Mouse (Mus musculus) urinary bladder, postnatal 14 days (tissue): Measurements from ENCODE around the gene Zfp984.
"Not testable (repeated sequence)": the region's sequence is repeated elsewhere in the genome, so short reads cannot be mapped to it uniquely, and the experiment has no call there.

Experiments used
- DNase-seq: peaks from one replicate; pipeline ENCODE4 v3.0.0; 2021; ENCODE audit warnings: low spot score

The Zfp984 gene

GRCm38 (mm10) chr4:147809292-147809965 lies at the start of gene Zfp984:
Gene Zfp984, minus strand, starts transcription at chr4:147809788.
- peak; percentile 55 for DNase-seq

- no peak for DNase-seq
These were observed 41.2 kb upstream of the Zfp984 start for GRCm38 (mm10) chr4:147850776-147851175.

- DNase-seq = no peak
These were observed 39.0 kb upstream of the Zfp984 start for GRCm38 (mm10) chr4:147848584-147848991.

- peak; percentile 47 for DNase-seq
These were observed 38.3 kb upstream of the Zfp984 start, which contains the start of gene Zfp933 for GRCm38 (mm10) chr4:147847614-147848583. Gene Zfp933, minus strand, starts transcription at chr4:147848366.

GRCm38 (mm10) chr4:147842871-147843270 lies 33.3 kb upstream of the Zfp984 start:
- DNase-seq = no peak

- peak; percentile 26 for DNase-seq
These were observed 29.7 kb upstream of the Zfp984 start for GRCm38 (mm10) chr4:147839282-147839681.

- no peak for DNase-seq
These were observed 14.8 kb upstream of the Zfp984 start for GRCm38 (mm10) chr4:147824389-147824788.

GRCm38 (mm10) chr4:147821414-147821813 lies 11.8 kb upstream of the Zfp984 start:
- not testable (repeated sequence) for DNase-seq

- DNase-seq = not testable (repeated sequence)
These were observed 10.1 kb upstream of the Zfp984 start for GRCm38 (mm10) chr4:147819659-147820058.

- DNase-seq = no peak
These were observed 5.1 kb upstream of the Zfp984 start for GRCm38 (mm10) chr4:147814592-147815167.

- no peak for DNase-seq
These were observed 3.7 kb upstream of the Zfp984 start for GRCm38 (mm10) chr4:147813249-147813765.

- not testable (repeated sequence) for DNase-seq
These were observed 347 bp upstream of the Zfp984 start for GRCm38 (mm10) chr4:147809966-147810304.

GRCm38 (mm10) chr4:147808483-147808882 lies 1.1 kb downstream of the Zfp984 start:
- DNase-seq = not testable (repeated sequence)

GRCm38 (mm10) chr4:147795308-147795707 lies 14.3 kb downstream of the Zfp984 start:
- DNase-seq = not testable (repeated sequence)

- DNase-seq = not testable (repeated sequence)
These were observed 15.4 kb downstream of the Zfp984 start for GRCm38 (mm10) chr4:147794026-147794665.

- DNase-seq = not testable (repeated sequence)
These were observed 16.1 kb downstream of the Zfp984 start for GRCm38 (mm10) chr4:147793390-147793916.

GRCm38 (mm10) chr4:147791729-147792128 lies 17.9 kb downstream of the Zfp984 start:
- DNase-seq = not testable (repeated sequence)

- not testable (repeated sequence) for DNase-seq
These were observed 63.3 kb downstream of the Zfp984 start for GRCm38 (mm10) chr4:147746255-147746654.

- not testable (repeated sequence) for DNase-seq
These were observed 70.8 kb downstream of the Zfp984 start for GRCm38 (mm10) chr4:147738636-147739369.
